Mouse (Mus musculus) lung, embryonic 16.5 days (tissue): ENCODE measurements around the gene Hspg2. TPM values are rescaled to one million over a fixed set of nuclear protein-coding genes. Genes with fewer than 3 reads are reported as not detected.
"Not testable (repeated sequence)": the region's sequence is repeated elsewhere in the genome, so short reads cannot be mapped to it uniquely, and the experiment has no call there.

Source experiments
- ATAC-seq: fragments of 200-750 bp; cut with Nextera tagmentation; 2 replicates; pipeline ENCODE4 v1.8.0; 2017; ENCODE audit warnings: low read depth, mild to moderate bottlenecking, moderate library complexity
- H3K27ac ChIP-seq: fragments of 300-500 bp; sonication (generic); 2 replicates; pipeline ENCODE4 v1.5.1; 2014; ENCODE audit warnings: mild to moderate bottlenecking, control low read depth, low read length
- H3K27me3 ChIP-seq: fragments of 300-500 bp; sonication (generic); 2 replicates; pipeline ENCODE4 v1.6.1; 2014; ENCODE audit warnings: low read depth, low read length, mixed read lengths; ENCODE audit not compliant: control insufficient read depth, insufficient read depth
- H3K36me3 ChIP-seq: fragments of 300-500 bp; sonication (generic); 2 replicates; pipeline ENCODE4 v1.6.1; 2014; ENCODE audit warnings: low read length; ENCODE audit not compliant: control insufficient read depth, insufficient read depth
- H3K4me1 ChIP-seq: fragments of 300-500 bp; sonication (generic); replicated peaks from 2 replicates; pipeline ENCODE4 v1.6.1; 2014; ENCODE audit warnings: low read length, mixed read lengths; ENCODE audit not compliant: control insufficient read depth, insufficient read depth
- H3K4me2 ChIP-seq: fragments of 300-500 bp; sonication (generic); 2 replicates; pipeline ENCODE4 v1.6.1; 2014; ENCODE audit warnings: low read depth, low read length, control low read depth
- H3K4me3 ChIP-seq: fragments of 300-500 bp; sonication (generic); 2 replicates; pipeline ENCODE4 v1.5.1; 2014; ENCODE audit warnings: mild to moderate bottlenecking, low read length, control low read depth
- H3K9ac ChIP-seq: fragments of 300-500 bp; sonication (generic); 2 replicates; pipeline ENCODE4 v1.6.1; 2014; ENCODE audit warnings: low read length, control low read depth
- H3K9me3 ChIP-seq: fragments of 300-500 bp; sonication (generic); 2 replicates; pipeline ENCODE4 v1.6.1; 2016; ENCODE audit warnings: low read length; ENCODE audit not compliant: control insufficient read depth
- WGBS: fragments of 180-500 bp; shearing (Covaris S2); extraction: QIAGEN DNeasy Blood & Tissue Kit; methylation state at CpG from one replicate; pipeline ENCODE4 v1.1.7; 2014; 5-methylcytosine and 5-hydroxymethylcytosine counted together
- polyA plus RNA-seq: library from polyadenylated mRNA; unstranded; fragments of >200 nt; fragmentation: Nextera tagmentation; extraction: Ambion mirVana; gene quantifications from 2 replicates; pipeline ENCODE4 v1.2.1, GENCODE M21; 2015

The Hspg2 gene
- polyA plus RNA-seq, 1 experiment from 2014 or later, result 35.2 TPM

GRCm38 (mm10) chr4:137556673-137557210, 88.2 kb downstream of the Hspg2 start:
- Histone ChIP-seq H3K36me3 (peaks cover 54% of the 10 kb centered on the region), H3K27me3 (no peaks in the 10 kb centered on the region), H3K9me3 (no peaks in the 10 kb centered on the region), H3K4me2 (no peak overlapping the region), H3K9ac (no peak overlapping the region), H3K4me1 (no peaks in the 10 kb centered on the region), H3K4me3 (no peak overlapping the region), H3K27ac (no peak overlapping the region)
- WGBS, result 87% methylated on average over 16 of the region's 16 CpGs
- no peak for ATAC-seq

- ATAC-seq, result 0 out of 2 replicates have a peak, but pooled peaks have one; percentile 19
- H3K9me3 ChIP-seq, result no peaks in the 10 kb centered on the region
- no peak overlapping the region for H3K4me2 ChIP-seq
- WGBS, result 63% methylated on average over 9 of the region's 9 CpGs
- no peaks in the 10 kb centered on the region for H3K27me3 ChIP-seq
- no peak overlapping the region for H3K9ac ChIP-seq
- H3K27ac ChIP-seq, result no peak overlapping the region
- no peaks in the 10 kb centered on the region for H3K4me1 ChIP-seq
- no peak overlapping the region for H3K4me3 ChIP-seq
- H3K36me3 ChIP-seq, result peaks cover 20% of the 10 kb centered on the region
Observed at GRCm38 (mm10) chr4:137569873-137570272, 101.3 kb downstream of the Hspg2 start.

- H3K27me3 ChIP-seq, result peaks cover 1% of the 10 kb centered on the region; the same call in 1 of the 2 replicates
- ATAC-seq, result no peak
Observed at GRCm38 (mm10) chr4:137574469-137574868, 105.9 kb downstream of the Hspg2 start, which contains the start of gene Ldlrad2. TSS of gene Ldlrad2 (minus strand) at chr4:137574569.

GRCm38 (mm10) chr4:137577486-137577885, 108.9 kb downstream of the Hspg2 start:
- WGBS, result 94% methylated on average over 12 of the region's 12 CpGs
- no peak overlapping the region for H3K4me3 ChIP-seq

More at GRCm38 (mm10) chr4:137574469-137574868, 105.9 kb downstream of the Hspg2 start, which contains the start of gene Ldlrad2:
- Histone ChIP-seq H3K4me3 (no peak within 1 kb of the TSS), H3K36me3 (peaks cover 3% of the 10 kb centered on the region), H3K4me2 (no peak within 1 kb of the TSS), H3K27ac (no peak within 1 kb of the TSS), H3K4me1 (no peaks in the 10 kb centered on the region; the same call in 1 of the 2 replicates), H3K9me3 (no peaks in the 10 kb centered on the region), H3K9ac (no peak within 1 kb of the TSS)
- 83% methylated on average over 10 of the region's 10 CpGs for WGBS

GRCm38 (mm10) chr4:137578181-137578845, 109.7 kb downstream of the Hspg2 start:
- 4% methylated on average over 39 of the region's 39 CpGs for WGBS
- Histone ChIP-seq H3K27ac (no peak overlapping the region), H3K4me3 (peak overlapping the region; percentile 26), H3K9ac (peak overlapping the region; percentile 32; the same call in 1 of the 2 replicates), H3K4me2 (peak overlapping the region; percentile 55), H3K9me3 (no peaks in the 10 kb centered on the region), H3K27me3 (peaks cover 3% of the 10 kb centered on the region; the same call in 1 of the 2 replicates), H3K36me3 (no peaks in the 10 kb centered on the region), H3K4me1 (no peaks in the 10 kb centered on the region; the same call in 1 of the 2 replicates)
- ATAC-seq, result peak; percentile 46; the same call in 1 of the 2 replicates

More at GRCm38 (mm10) chr4:137577486-137577885, 108.9 kb downstream of the Hspg2 start:
- Histone ChIP-seq H3K9me3 (no peaks in the 10 kb centered on the region), H3K9ac (no peak overlapping the region), H3K27ac (no peak overlapping the region), H3K27me3 (peaks cover 3% of the 10 kb centered on the region; the same call in 1 of the 2 replicates), H3K4me2 (no peak overlapping the region), H3K36me3 (no peaks in the 10 kb centered on the region), H3K4me1 (no peaks in the 10 kb centered on the region; the same call in 1 of the 2 replicates)
- no peak for ATAC-seq

GRCm38 (mm10) chr4:137579789-137580188, 111.2 kb downstream of the Hspg2 start:
- ATAC-seq, result peak; percentile 68

GRCm38 (mm10) chr4:137580299-137580698, 111.7 kb downstream of the Hspg2 start:
- H3K9me3 ChIP-seq, result no peaks in the 10 kb centered on the region
- ATAC-seq, result no peak

More at GRCm38 (mm10) chr4:137579789-137580188, 111.2 kb downstream of the Hspg2 start:
- Histone ChIP-seq H3K4me1 (no peaks in the 10 kb centered on the region; the same call in 1 of the 2 replicates), H3K4me2 (no peak overlapping the region), H3K9ac (no peak overlapping the region), H3K9me3 (no peaks in the 10 kb centered on the region), H3K27me3 (peaks cover 3% of the 10 kb centered on the region; the same call in 1 of the 2 replicates), H3K27ac (no peak overlapping the region), H3K36me3 (no peaks in the 10 kb centered on the region), H3K4me3 (no peak overlapping the region)
- 35% methylated on average over 4 of the region's 4 CpGs for WGBS

GRCm38 (mm10) chr4:137581815-137582214, 113.2 kb downstream of the Hspg2 start:
- Histone ChIP-seq H3K9ac (no peak overlapping the region), H3K36me3 (no peaks in the 10 kb centered on the region), H3K27me3 (peaks cover 3% of the 10 kb centered on the region; the same call in 1 of the 2 replicates), H3K9me3 (no peaks in the 10 kb centered on the region), H3K4me2 (no peak overlapping the region), H3K4me3 (no peak overlapping the region), H3K27ac (no peak overlapping the region), H3K4me1 (no peaks in the 10 kb centered on the region; the same call in 1 of the 2 replicates)
- no peak for ATAC-seq
- 34% methylated on average over 3 of the region's 3 CpGs for WGBS

More at GRCm38 (mm10) chr4:137580299-137580698, 111.7 kb downstream of the Hspg2 start:
- WGBS, result 77% methylated on average over 2 of the region's 2 CpGs
- H3K4me3 ChIP-seq, result no peak overlapping the region
- no peak overlapping the region for H3K9ac ChIP-seq
- H3K4me1 ChIP-seq, result no peaks in the 10 kb centered on the region; the same call in 1 of the 2 replicates
- no peaks in the 10 kb centered on the region for H3K36me3 ChIP-seq
- H3K27ac ChIP-seq, result no peak overlapping the region
- no peak overlapping the region for H3K4me2 ChIP-seq
- H3K27me3 ChIP-seq, result peaks cover 3% of the 10 kb centered on the region; the same call in 1 of the 2 replicates

- H3K36me3 ChIP-seq, H3K9me3 ChIP-seq, H3K4me3 ChIP-seq, H3K27me3 ChIP-seq, H3K4me1 ChIP-seq, H3K27ac ChIP-seq, ATAC-seq, H3K9ac ChIP-seq, H3K4me2 ChIP-seq: not testable (repeated sequence)
- 72% methylated on average over 2 of the region's 3 CpGs for WGBS
Observed at GRCm38 (mm10) chr4:137589095-137589494, 120.5 kb downstream of the Hspg2 start.
